Mouse (Mus musculus): Measurements from ENCODE around the gene Ly86. TPM values are rescaled to one million over a fixed set of nuclear protein-coding genes. Genes with fewer than 3 reads are reported as not detected.

Gene Ly86
- polyA plus RNA-seq, 1 experiment from 2014 or later: 7.7 TPM

GRCm38 (mm10) chr13:37329747-37330146 lies 15.3 kb upstream of the Ly86 start:
- H3K27ac ChIP-seq (replicated peaks): no peak overlapping the region
- 50% methylated on average over 8 of the region's 8 CpGs for WGBS

GRCm38 (mm10) chr13:37330971-37331370 lies 14.0 kb upstream of the Ly86 start:
- Histone ChIP-seq H3K4me3 (no peak overlapping the region), H3K27me3 (replicated peaks) (no peaks in the 10 kb centered on the region), H3K36me3 (no peaks in the 10 kb centered on the region), H3K4me2 (no peak overlapping the region), H3K9me3 (no peaks in the 10 kb centered on the region), H3K27ac (replicated peaks) (no peak overlapping the region), H3K4me1 (peaks cover 3% of the 10 kb centered on the region; the same call in 1 of the 2 replicates), H3K9ac (no peak overlapping the region)
- WGBS: 80% methylated on average over 4 of the region's 4 CpGs
- ATAC-seq (ENCODE audit: extremely low read depth, insufficient number of reproducible peaks, low FRiP score, low TSS enrichment): no peak

More at GRCm38 (mm10) chr13:37329747-37330146, 15.3 kb upstream of the Ly86 start:
- H3K4me1 ChIP-seq: peaks cover 3% of the 10 kb centered on the region; the same call in 1 of the 2 replicates
- H3K4me2 ChIP-seq: no peak overlapping the region
- no peak overlapping the region for H3K4me3 ChIP-seq
- no peaks in the 10 kb centered on the region for H3K36me3 ChIP-seq
- no peak for ATAC-seq (ENCODE audit: extremely low read depth, insufficient number of reproducible peaks, low FRiP score, low TSS enrichment)
- H3K9me3 ChIP-seq: no peaks in the 10 kb centered on the region
- no peaks in the 10 kb centered on the region for H3K27me3 ChIP-seq (replicated peaks)
- no peak overlapping the region for H3K9ac ChIP-seq

GRCm38 (mm10) chr13:37332779-37333543 lies 12.0 kb upstream of the Ly86 start:
- H3K27me3 ChIP-seq (replicated peaks): no peaks in the 10 kb centered on the region
- H3K9me3 ChIP-seq: no peaks in the 10 kb centered on the region
- H3K9ac ChIP-seq: no peak overlapping the region
- H3K4me3 ChIP-seq: no peak overlapping the region
- H3K27ac ChIP-seq (replicated peaks): no peak overlapping the region
- no peaks in the 10 kb centered on the region for H3K36me3 ChIP-seq
- 74% methylated on average over 4 of the region's 4 CpGs for WGBS
- H3K4me2 ChIP-seq: no peak overlapping the region
- ATAC-seq (ENCODE audit: extremely low read depth, insufficient number of reproducible peaks, low FRiP score, low TSS enrichment): no peak
- H3K4me1 ChIP-seq: peaks cover 3% of the 10 kb centered on the region; the same call in 1 of the 2 replicates

GRCm38 (mm10) chr13:37333544-37333870 lies 11.5 kb upstream of the Ly86 start:
- WGBS: 88% methylated on average over 1 of the region's 1 CpGs
- no peak overlapping the region for H3K27ac ChIP-seq (replicated peaks)
- no peak for ATAC-seq (ENCODE audit: extremely low read depth, insufficient number of reproducible peaks, low FRiP score, low TSS enrichment)

GRCm38 (mm10) chr13:37337269-37337668 lies 7.7 kb upstream of the Ly86 start:
- Histone ChIP-seq H3K4me2 (no peak overlapping the region), H3K9me3 (no peaks in the 10 kb centered on the region), H3K9ac (no peak overlapping the region), H3K4me1 (peaks cover 5% of the 10 kb centered on the region; the same call in 1 of the 2 replicates), H3K27me3 (replicated peaks) (no peaks in the 10 kb centered on the region), H3K4me3 (no peak overlapping the region), H3K27ac (replicated peaks) (no peak overlapping the region), H3K36me3 (no peaks in the 10 kb centered on the region)
- 72% methylated on average over 4 of the region's 4 CpGs for WGBS
- no peak for ATAC-seq (ENCODE audit: extremely low read depth, insufficient number of reproducible peaks, low FRiP score, low TSS enrichment)

More at GRCm38 (mm10) chr13:37333544-37333870, 11.5 kb upstream of the Ly86 start:
- no peak overlapping the region for H3K9ac ChIP-seq
- no peaks in the 10 kb centered on the region for H3K36me3 ChIP-seq
- H3K4me3 ChIP-seq: no peak overlapping the region
- no peaks in the 10 kb centered on the region for H3K27me3 ChIP-seq (replicated peaks)
- H3K4me2 ChIP-seq: no peak overlapping the region
- peaks cover 5% of the 10 kb centered on the region; the same call in 1 of the 2 replicates for H3K4me1 ChIP-seq
- H3K9me3 ChIP-seq: no peaks in the 10 kb centered on the region

GRCm38 (mm10) chr13:37337871-37338270 lies 7.1 kb upstream of the Ly86 start:
- Histone ChIP-seq H3K9me3 (no peaks in the 10 kb centered on the region), H3K4me3 (no peak overlapping the region), H3K27ac (replicated peaks) (no peak overlapping the region), H3K4me2 (no peak overlapping the region), H3K9ac (no peak overlapping the region), H3K27me3 (replicated peaks) (no peaks in the 10 kb centered on the region), H3K4me1 (peaks cover 5% of the 10 kb centered on the region; the same call in 1 of the 2 replicates), H3K36me3 (no peaks in the 10 kb centered on the region)
- ATAC-seq (ENCODE audit: extremely low read depth, insufficient number of reproducible peaks, low FRiP score, low TSS enrichment): no peak
- WGBS: 54% methylated on average over 7 of the region's 7 CpGs

- no peak overlapping the region for H3K4me3 ChIP-seq
- H3K9me3 ChIP-seq: no peaks in the 10 kb centered on the region
- no peak overlapping the region for H3K4me2 ChIP-seq
- 0 out of 2 replicates have a peak, but pooled peaks cover 2% of the 10 kb centered on the region for H3K4me1 ChIP-seq
- WGBS: 38% methylated on average over 1 of the region's 1 CpGs
- no peak overlapping the region for H3K9ac ChIP-seq
- H3K36me3 ChIP-seq: no peaks in the 10 kb centered on the region
- no peak for ATAC-seq (ENCODE audit: extremely low read depth, insufficient number of reproducible peaks, low FRiP score, low TSS enrichment)
- no peaks in the 10 kb centered on the region for H3K27me3 ChIP-seq (replicated peaks)
- H3K27ac ChIP-seq (replicated peaks): no peak overlapping the region
These were observed 2.2 kb upstream of the Ly86 start for GRCm38 (mm10) chr13:37342804-37343203.

GRCm38 (mm10) chr13:37345823-37346222 lies 815 bp downstream of the Ly86 start:
- no peaks in the 10 kb centered on the region for H3K27me3 ChIP-seq (replicated peaks)
- H3K27ac ChIP-seq (replicated peaks): no peak overlapping the region
- H3K9ac ChIP-seq: no peak overlapping the region
- H3K4me3 ChIP-seq: no peak overlapping the region
- 87% methylated on average over 10 of the region's 10 CpGs for WGBS
- H3K9me3 ChIP-seq: no peaks in the 10 kb centered on the region
- no peaks in the 10 kb centered on the region for H3K4me1 ChIP-seq
- no peak overlapping the region for H3K4me2 ChIP-seq
- no peaks in the 10 kb centered on the region for H3K36me3 ChIP-seq
- no peak for ATAC-seq (ENCODE audit: extremely low read depth, insufficient number of reproducible peaks, low FRiP score, low TSS enrichment)

GRCm38 (mm10) chr13:37347871-37348595 lies 3.0 kb downstream of the Ly86 start:
- H3K9ac ChIP-seq: no peak overlapping the region
- no peaks in the 10 kb centered on the region for H3K4me1 ChIP-seq
- no peak overlapping the region for H3K27ac ChIP-seq (replicated peaks)
- no peaks in the 10 kb centered on the region for H3K36me3 ChIP-seq
- 78% methylated on average over 8 of the region's 8 CpGs for WGBS
- no peak for ATAC-seq (ENCODE audit: extremely low read depth, insufficient number of reproducible peaks, low FRiP score, low TSS enrichment)
- no peak overlapping the region for H3K4me2 ChIP-seq
- no peaks in the 10 kb centered on the region for H3K9me3 ChIP-seq
- H3K4me3 ChIP-seq: no peak overlapping the region
- H3K27me3 ChIP-seq (replicated peaks): no peaks in the 10 kb centered on the region

GRCm38 (mm10) chr13:37349051-37349450 lies 4.0 kb downstream of the Ly86 start:
- no peak overlapping the region for H3K27ac ChIP-seq (replicated peaks)
- no peaks in the 10 kb centered on the region for H3K36me3 ChIP-seq
- H3K27me3 ChIP-seq (replicated peaks): no peaks in the 10 kb centered on the region
- no peak overlapping the region for H3K4me3 ChIP-seq
- no peak overlapping the region for H3K4me2 ChIP-seq
- peaks cover 4% of the 10 kb centered on the region for H3K4me1 ChIP-seq
- no peak for ATAC-seq (ENCODE audit: extremely low read depth, insufficient number of reproducible peaks, low FRiP score, low TSS enrichment)
- H3K9ac ChIP-seq: no peak overlapping the region
- 69% methylated on average over 5 of the region's 5 CpGs for WGBS
- no peaks in the 10 kb centered on the region for H3K9me3 ChIP-seq

GRCm38 (mm10) chr13:37353016-37353415 lies 8.0 kb downstream of the Ly86 start:
- no peak for ATAC-seq (ENCODE audit: extremely low read depth, insufficient number of reproducible peaks, low FRiP score, low TSS enrichment)
- Histone ChIP-seq H3K4me3 (no peak overlapping the region), H3K27me3 (replicated peaks) (no peaks in the 10 kb centered on the region), H3K4me1 (peaks cover 11% of the 10 kb centered on the region), H3K4me2 (no peak overlapping the region), H3K9me3 (no peaks in the 10 kb centered on the region), H3K27ac (replicated peaks) (no peak overlapping the region), H3K9ac (no peak overlapping the region), H3K36me3 (no peaks in the 10 kb centered on the region)
- WGBS: 74% methylated on average over 2 of the region's 2 CpGs
